Mouse (Mus musculus) 3T3-L1 (cell line): ENCODE measurements around the gene Nfkb1.

Experiments
- DNase-seq: peaks from one replicate; pipeline ENCODE4 v3.0.0-alpha.2; 2015; ENCODE audit warnings: low read depth, low spot score

Gene Nfkb1

GRCm38 (mm10) chr3:135702658-135703057 lies 11.3 kb upstream of the Nfkb1 start:
- no peak for DNase-seq

- DNase-seq: no peak
Observed at GRCm38 (mm10) chr3:135699523-135700264, 8.3 kb upstream of the Nfkb1 start.

- no peak for DNase-seq
Observed at GRCm38 (mm10) chr3:135698466-135698975, 7.2 kb upstream of the Nfkb1 start.

- DNase-seq: no peak
Observed at GRCm38 (mm10) chr3:135696262-135696661, 4.9 kb upstream of the Nfkb1 start.

- DNase-seq: no peak
Observed at GRCm38 (mm10) chr3:135692999-135693398, 1.7 kb upstream of the Nfkb1 start.

GRCm38 (mm10) chr3:135690568-135691190 lies 668 bp downstream of the Nfkb1 start:
- peak; percentile 73 for DNase-seq

GRCm38 (mm10) chr3:135689773-135690567 lies 1.4 kb downstream of the Nfkb1 start:
- DNase-seq: no peak

- DNase-seq: peak; percentile 49
Observed at GRCm38 (mm10) chr3:135688970-135689772, 2.2 kb downstream of the Nfkb1 start.

GRCm38 (mm10) chr3:135687965-135688364 lies 3.4 kb downstream of the Nfkb1 start:
- DNase-seq: no peak

- DNase-seq: no peak
Observed at GRCm38 (mm10) chr3:135686419-135686818, 4.9 kb downstream of the Nfkb1 start.

- peak; percentile 52 for DNase-seq
Observed at GRCm38 (mm10) chr3:135683275-135683674, 8.1 kb downstream of the Nfkb1 start.

- no peak for DNase-seq
Observed at GRCm38 (mm10) chr3:135682240-135682639, 9.1 kb downstream of the Nfkb1 start.

- DNase-seq: no peak
Observed at GRCm38 (mm10) chr3:135681272-135681783, 10.0 kb downstream of the Nfkb1 start.

- no peak for DNase-seq
Observed at GRCm38 (mm10) chr3:135680213-135680843, 11.0 kb downstream of the Nfkb1 start.

GRCm38 (mm10) chr3:135677064-135677463 lies 14.3 kb downstream of the Nfkb1 start:
- DNase-seq: no peak

GRCm38 (mm10) chr3:135676364-135676763 lies 15.0 kb downstream of the Nfkb1 start:
- DNase-seq: peak; percentile 90

GRCm38 (mm10) chr3:135675480-135675879 lies 15.9 kb downstream of the Nfkb1 start:
- no peak for DNase-seq

GRCm38 (mm10) chr3:135674716-135675392 lies 16.5 kb downstream of the Nfkb1 start:
- peak; percentile 76 for DNase-seq

GRCm38 (mm10) chr3:135673695-135674094 lies 17.7 kb downstream of the Nfkb1 start:
- no peak for DNase-seq

GRCm38 (mm10) chr3:135673041-135673440 lies 18.3 kb downstream of the Nfkb1 start:
- peak; percentile 50 for DNase-seq
